Mouse (Mus musculus) forebrain, embryonic 16.5 days (tissue): ENCODE measurements around the gene Fibcd1. TPM values are rescaled to one million over a fixed set of nuclear protein-coding genes. Genes with fewer than 3 reads are reported as not detected.

Experiments used
- ATAC-seq: fragments of 200-750 bp; cut with Nextera tagmentation; 2 replicates; pipeline ENCODE4 v1.8.0; 2017; ENCODE audit warnings: mild to moderate bottlenecking, moderate library complexity
- H3K27ac ChIP-seq: fragments of 300-500 bp; sonication (generic); 2 replicates; pipeline ENCODE4 v1.5.1; 2014; ENCODE audit warnings: low read length, control low read depth
- H3K27me3 ChIP-seq: fragments of 300-500 bp; sonication (generic); replicated peaks from 2 replicates; pipeline ENCODE4 v1.6.1; 2014; ENCODE audit warnings: low read length; ENCODE audit not compliant: control insufficient read depth, insufficient read depth
- H3K36me3 ChIP-seq: fragments of 300-500 bp; sonication (generic); 2 replicates; pipeline ENCODE4 v1.6.1; 2014; ENCODE audit not compliant: control insufficient read depth, insufficient read depth
- H3K4me1 ChIP-seq: fragments of 300-500 bp; sonication (generic); replicated peaks from 2 replicates; pipeline ENCODE4 v1.6.1; 2014; ENCODE audit warnings: low read length; ENCODE audit not compliant: control insufficient read depth, insufficient read depth
- H3K4me2 ChIP-seq: fragments of 300-500 bp; sonication (generic); 2 replicates; pipeline ENCODE4 v1.6.1; 2014; ENCODE audit warnings: mild to moderate bottlenecking, low read length, control low read depth
- H3K4me3 ChIP-seq: fragments of 300-500 bp; sonication (generic); replicated peaks from 2 replicates; pipeline ENCODE4 v1.5.1; 2014; ENCODE audit warnings: mild to moderate bottlenecking, low read length, control low read depth
- H3K9ac ChIP-seq: fragments of 300-500 bp; sonication (generic); replicated peaks from 2 replicates; pipeline ENCODE4 v1.6.1; 2014; ENCODE audit warnings: low read depth, low read length, control low read depth
- H3K9me3 ChIP-seq: fragments of 300-500 bp; sonication (generic); 2 replicates; pipeline ENCODE4 v1.6.1; 2016; ENCODE audit warnings: low read length; ENCODE audit not compliant: control insufficient read depth
- WGBS: fragments of 180-500 bp; shearing (Covaris S2); extraction: QIAGEN DNeasy Blood & Tissue Kit; methylation state at CpG from one replicate; pipeline ENCODE4 v1.1.7; 2014; 5-methylcytosine and 5-hydroxymethylcytosine counted together
- polyA plus RNA-seq: library from polyadenylated mRNA; unstranded; fragments of >200 nt; fragmentation: Nextera tagmentation; extraction: Ambion mirVana; gene quantifications from 2 replicates; pipeline ENCODE4 v1.2.1, GENCODE M21; 2015

Fibcd1 gene
- polyA plus RNA-seq, 1 experiment from 2014 or later = 4.2 TPM

- H3K9me3 ChIP-seq = no peaks in the 10 kb centered on the region
- no peak overlapping the region for H3K4me3 ChIP-seq
- no peak overlapping the region for H3K27ac ChIP-seq
- H3K9ac ChIP-seq = no peak overlapping the region
- WGBS = 81% methylated on average over 2 of the region's 2 CpGs
- ATAC-seq = no peak
- H3K4me2 ChIP-seq = no peak overlapping the region
- H3K36me3 ChIP-seq = peaks cover 9% of the 10 kb centered on the region; the same call in 1 of the 2 replicates
- 0 out of 2 replicates have a peak, but pooled peaks cover 5% of the 10 kb centered on the region for H3K4me1 ChIP-seq
- no peaks in the 10 kb centered on the region for H3K27me3 ChIP-seq
Observed at GRCm38 (mm10) chr2:31789215-31789614, 56.6 kb downstream of the Fibcd1 start.

GRCm38 (mm10) chr2:31788227-31788626, 57.6 kb downstream of the Fibcd1 start:
- WGBS = 75% methylated on average over 3 of the region's 3 CpGs
- no peak for ATAC-seq
- peaks cover 9% of the 10 kb centered on the region; the same call in 1 of the 2 replicates for H3K36me3 ChIP-seq

GRCm38 (mm10) chr2:31787029-31787428, 58.8 kb downstream of the Fibcd1 start:
- Histone ChIP-seq H3K36me3 (peaks cover 4% of the 10 kb centered on the region; the same call in 1 of the 2 replicates), H3K4me1 (0 out of 2 replicates have a peak, but pooled peaks cover 5% of the 10 kb centered on the region), H3K4me3 (no peak overlapping the region), H3K27me3 (no peaks in the 10 kb centered on the region), H3K4me2 (no peak overlapping the region), H3K27ac (no peak overlapping the region), H3K9me3 (no peaks in the 10 kb centered on the region), H3K9ac (no peak overlapping the region)
- WGBS = 15% methylated on average over 7 of the region's 7 CpGs
- no peak for ATAC-seq

More at GRCm38 (mm10) chr2:31788227-31788626, 57.6 kb downstream of the Fibcd1 start:
- no peak overlapping the region for H3K27ac ChIP-seq
- H3K9ac ChIP-seq = no peak overlapping the region
- no peak overlapping the region for H3K4me3 ChIP-seq
- H3K4me1 ChIP-seq = 0 out of 2 replicates have a peak, but pooled peaks cover 5% of the 10 kb centered on the region
- H3K27me3 ChIP-seq = no peaks in the 10 kb centered on the region
- H3K4me2 ChIP-seq = no peak overlapping the region
- no peaks in the 10 kb centered on the region for H3K9me3 ChIP-seq

DNA sequence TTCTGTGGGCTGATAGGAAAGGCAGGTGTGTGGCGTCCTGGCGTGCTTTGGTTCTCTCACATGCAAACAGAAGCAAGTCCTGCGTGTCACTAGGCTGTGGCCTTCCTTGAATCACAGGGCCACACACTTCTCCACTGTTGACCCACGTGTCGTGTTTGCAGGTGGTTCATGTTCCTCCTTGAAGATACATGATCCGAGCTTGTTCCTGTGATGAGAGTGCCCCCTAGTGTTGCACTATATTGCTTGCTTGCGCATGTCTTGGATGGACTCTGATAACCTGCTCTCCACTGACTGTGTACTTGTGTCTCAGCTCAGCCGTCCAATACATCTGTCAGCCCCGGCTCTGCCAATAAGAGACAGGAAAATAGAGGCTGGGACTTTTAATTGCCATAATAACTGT, 60.7 kb downstream of the Fibcd1 start:
- peak; percentile 72 for ATAC-seq
- H3K27me3 ChIP-seq = no peaks in the 10 kb centered on the region
- H3K9me3 ChIP-seq = no peaks in the 10 kb centered on the region
- H3K4me1 ChIP-seq = 0 out of 2 replicates have a peak, but pooled peaks cover 5% of the 10 kb centered on the region
- H3K36me3 ChIP-seq = no peaks in the 10 kb centered on the region
- H3K4me2 ChIP-seq = no peak overlapping the region
- 36% methylated on average over 9 of the region's 9 CpGs for WGBS
- H3K27ac ChIP-seq = no peak overlapping the region
- no peak overlapping the region for H3K9ac ChIP-seq
- H3K4me3 ChIP-seq = no peak overlapping the region

DNA sequence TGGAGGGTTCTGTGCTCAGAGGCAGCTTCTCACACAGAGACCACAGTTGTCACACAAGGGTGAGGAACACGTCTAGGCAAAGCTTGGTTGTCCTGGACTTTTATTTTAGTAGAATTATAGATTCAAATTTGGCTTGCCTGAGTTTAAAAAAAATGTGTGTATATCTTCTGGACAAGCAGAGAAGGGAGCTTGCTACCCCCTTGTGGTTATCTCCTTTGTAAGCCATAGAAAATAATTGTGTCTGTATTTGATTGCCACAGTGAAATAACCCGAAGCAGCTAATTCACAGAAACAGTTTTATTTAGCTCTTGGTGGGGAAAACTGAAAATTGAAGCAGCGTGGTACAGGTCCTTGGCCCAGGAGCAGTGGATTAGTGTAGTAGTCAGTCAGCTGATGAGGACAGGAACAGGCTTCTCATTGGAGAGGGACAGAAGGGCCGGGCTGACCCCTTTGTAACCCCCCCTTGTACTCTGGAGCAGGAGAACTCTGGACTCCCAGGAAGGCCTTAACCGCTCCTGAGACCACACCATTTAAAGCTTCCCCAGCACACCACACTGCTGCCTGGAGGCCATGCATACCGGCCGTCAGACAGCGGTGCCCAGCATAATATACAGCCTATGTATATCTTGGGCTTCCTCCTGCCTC, 62.7 kb downstream of the Fibcd1 start:
- H3K36me3 ChIP-seq = no peaks in the 10 kb centered on the region; the same call in 1 of the 2 replicates
- 74% methylated on average over 8 of the region's 8 CpGs for WGBS
- no peaks in the 10 kb centered on the region for H3K27me3 ChIP-seq
- no peak overlapping the region for H3K4me3 ChIP-seq
- no peak overlapping the region for H3K9ac ChIP-seq
- H3K4me1 ChIP-seq = 0 out of 2 replicates have a peak, but pooled peaks cover 5% of the 10 kb centered on the region
- H3K27ac ChIP-seq = no peak overlapping the region
- no peaks in the 10 kb centered on the region for H3K9me3 ChIP-seq
- no peak overlapping the region for H3K4me2 ChIP-seq
- ATAC-seq = no peak

DNA sequence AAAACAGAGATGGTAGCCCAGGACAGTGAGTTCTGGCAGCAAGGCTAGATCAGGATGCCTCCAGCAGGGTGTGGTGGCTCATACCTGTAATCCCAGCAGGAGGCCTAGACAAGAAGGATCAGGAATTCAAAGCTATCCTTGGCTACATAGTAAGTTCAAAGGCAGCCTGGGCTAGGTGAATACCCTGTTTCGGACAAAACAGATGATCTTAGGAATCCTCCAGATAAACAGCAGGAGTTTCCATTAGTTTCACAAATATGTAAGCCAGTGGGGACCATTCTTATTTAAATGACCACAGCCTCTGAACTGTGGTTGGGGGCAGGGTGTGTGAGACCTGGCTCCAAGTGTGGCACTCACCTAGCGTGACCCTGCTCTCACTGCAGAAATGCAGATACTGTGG, 66.5 kb downstream of the Fibcd1 start:
- ATAC-seq = no peak
- no peaks in the 10 kb centered on the region for H3K9me3 ChIP-seq
- H3K27ac ChIP-seq = no peak overlapping the region
- no peak overlapping the region for H3K9ac ChIP-seq
- no peaks in the 10 kb centered on the region for H3K4me1 ChIP-seq
- H3K27me3 ChIP-seq = no peaks in the 10 kb centered on the region
- H3K4me2 ChIP-seq = no peak overlapping the region
- WGBS = 92% methylated on average over 2 of the region's 2 CpGs
- no peaks in the 10 kb centered on the region; the same call in 1 of the 2 replicates for H3K36me3 ChIP-seq
- no peak overlapping the region for H3K4me3 ChIP-seq

GRCm38 (mm10) chr2:31776479-31776878, 69.3 kb downstream of the Fibcd1 start:
- Histone ChIP-seq H3K9me3 (no peaks in the 10 kb centered on the region), H3K36me3 (no peaks in the 10 kb centered on the region; the same call in 1 of the 2 replicates), H3K4me3 (no peak overlapping the region), H3K4me1 (no peaks in the 10 kb centered on the region), H3K9ac (no peak overlapping the region), H3K27me3 (no peaks in the 10 kb centered on the region), H3K27ac (no peak overlapping the region), H3K4me2 (no peak overlapping the region)
- no peak for ATAC-seq
- WGBS = 98% methylated on average over 3 of the region's 3 CpGs

- Histone ChIP-seq H3K9me3 (no peaks in the 10 kb centered on the region), H3K27me3 (no peaks in the 10 kb centered on the region), H3K4me3 (no peak overlapping the region), H3K36me3 (no peaks in the 10 kb centered on the region), H3K9ac (no peak overlapping the region), H3K4me1 (peaks cover 12% of the 10 kb centered on the region), H3K4me2 (no peak overlapping the region), H3K27ac (no peak overlapping the region)
- ATAC-seq = no peak
- WGBS = 61% methylated on average over 7 of the region's 7 CpGs
Observed at GRCm38 (mm10) chr2:31770781-31771441, 74.9 kb downstream of the Fibcd1 start.

- Histone ChIP-seq H3K4me1 (peaks cover 12% of the 10 kb centered on the region), H3K9me3 (no peaks in the 10 kb centered on the region), H3K9ac (no peak overlapping the region), H3K4me3 (no peak overlapping the region), H3K27me3 (no peaks in the 10 kb centered on the region), H3K36me3 (no peaks in the 10 kb centered on the region), H3K4me2 (no peak overlapping the region), H3K27ac (peak overlapping the region; percentile 20; the same call in 1 of the 2 replicates)
- ATAC-seq = no peak
- WGBS = 39% methylated on average over 6 of the region's 6 CpGs
Observed at GRCm38 (mm10) chr2:31769631-31770111, 76.1 kb downstream of the Fibcd1 start.
